Mouse (Mus musculus) bone marrow, adult 2 months (tissue): ENCODE data around the gene Ddx21.

Source experiments
- CTCF ChIP-seq: fragments of 200-500 bp; IDR thresholded peaks from 2 replicates; pipeline ENCODE4 v1.5.1; 2011; ENCODE audit warnings: low read length, control low read depth; ENCODE audit not compliant: control insufficient read depth, insufficient read depth
- POLR2A ChIP-seq: fragments of 200-500 bp; IDR thresholded peaks from 2 replicates; pipeline ENCODE4 v1.6.1; 2011; ENCODE audit warnings: low read depth, mild to moderate bottlenecking, control low read depth, low read length, borderline replicate concordance; ENCODE audit not compliant: control insufficient read depth

- no peak for TF ChIP-seq CTCF
- no peak for TF ChIP-seq POLR2A
These were observed 69.2 kb downstream of the Ddx21 start for GRCm38 (mm10) chr10:62532832-62533231.
